Mouse (Mus musculus) ES-Bruce4 (cell line): ENCODE measurements around the gene Dpp6. TPM values are rescaled to one million over a fixed set of nuclear protein-coding genes. Genes with fewer than 3 reads are reported as not detected.
A peak's percentile ranks its signal among the peaks of the same experiment; 100 is the strongest.

Experiments
- H3K27ac ChIP-seq: 2 replicates; pipeline ENCODE4 v1.5.1; 2012; ENCODE audit warnings: low read length, inconsistent platforms; ENCODE audit not compliant: insufficient read depth
- H3K27me3 ChIP-seq: 2 replicates; pipeline ENCODE4 v1.6.1; 2012; ENCODE audit warnings: mild to moderate bottlenecking, low read length, inconsistent platforms; ENCODE audit not compliant: control insufficient read depth, poor library complexity, insufficient read depth, severe bottlenecking
- H3K36me3 ChIP-seq: 2 replicates; pipeline ENCODE4 v1.6.1; 2012; ENCODE audit warnings: inconsistent platforms, mild to moderate bottlenecking, low read length, moderate library complexity; ENCODE audit not compliant: control insufficient read depth, poor library complexity, insufficient read depth, severe bottlenecking
- H3K4me1 ChIP-seq: one replicate; pipeline ENCODE4 v1.8.1; 2011; ENCODE audit warnings: low read length; ENCODE audit not compliant: control insufficient read depth, insufficient read depth
- H3K4me3 ChIP-seq: 2 replicates; pipeline ENCODE4 v1.5.1; 2011; ENCODE audit warnings: low read depth, mild to moderate bottlenecking, low read length
- H3K9ac ChIP-seq: 2 replicates; pipeline ENCODE4 v1.6.1; 2012; ENCODE audit warnings: low read depth, mild to moderate bottlenecking, inconsistent platforms; ENCODE audit not compliant: poor library complexity, severe bottlenecking
- H3K9me3 ChIP-seq: replicated peaks from 2 replicates; pipeline ENCODE4 v1.6.1; 2012; ENCODE audit warnings: mild to moderate bottlenecking, low read length, inconsistent platforms; ENCODE audit not compliant: control insufficient read depth, poor library complexity, insufficient read depth, severe bottlenecking
- CTCF ChIP-seq: IDR thresholded peaks from one replicate; pipeline ENCODE4 v1.8.1; 2011; ENCODE audit warnings: low read depth, low read length
- EP300 ChIP-seq: IDR thresholded peaks from 2 replicates; pipeline ENCODE4 v1.6.1; 2011; ENCODE audit warnings: low read depth, low read length; ENCODE audit not compliant: insufficient read depth
- POLR2A ChIP-seq: IDR thresholded peaks from one replicate; pipeline ENCODE4 v1.8.1; 2011; ENCODE audit warnings: low read length; ENCODE audit not compliant: insufficient read depth
- polyA plus RNA-seq: library from polyadenylated mRNA; stranded (reverse); fragments of >200 nt; gene quantifications from 2 replicates; pipeline ENCODE4 v1.2.4, GENCODE M21; 2011; ENCODE audit warnings: low read depth; ENCODE audit not compliant: missing spikeins, insufficient read depth, insufficient read length

Gene Dpp6
- polyA plus RNA-seq, 1 experiment: 4.1 TPM

DNA sequence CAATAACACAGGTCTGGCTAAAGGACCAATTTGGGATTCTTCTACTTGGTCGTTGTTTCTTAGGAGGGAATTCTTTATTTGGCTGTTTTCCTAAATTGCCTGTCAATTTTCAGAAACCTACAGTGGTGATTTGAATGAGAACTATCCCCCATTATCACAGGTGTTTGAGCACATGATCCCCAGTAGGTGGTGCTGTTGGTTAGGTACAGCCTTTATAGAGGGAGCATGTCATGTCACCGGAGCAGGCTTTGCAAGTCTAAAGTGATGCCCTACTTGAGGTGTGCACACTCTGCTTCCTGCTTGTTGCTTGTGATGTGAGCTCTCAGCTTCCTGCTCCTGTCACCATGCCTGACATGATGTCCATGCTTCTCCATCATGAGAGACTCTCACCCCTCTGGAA, 870.3 kb downstream of the Dpp6 start:
- Histone ChIP-seq H3K27me3 (no peaks in the 10 kb centered on the region), H3K9ac (no peak overlapping the region), H3K4me3 (no peak overlapping the region), H3K36me3 (no peaks in the 10 kb centered on the region), H3K27ac (no peak overlapping the region), H3K9me3 (no peaks in the 10 kb centered on the region), H3K4me1 (no peaks in the 10 kb centered on the region)
- no peak for TF ChIP-seq CTCF
- TF ChIP-seq POLR2A: no peak
- no peak for TF ChIP-seq EP300

DNA sequence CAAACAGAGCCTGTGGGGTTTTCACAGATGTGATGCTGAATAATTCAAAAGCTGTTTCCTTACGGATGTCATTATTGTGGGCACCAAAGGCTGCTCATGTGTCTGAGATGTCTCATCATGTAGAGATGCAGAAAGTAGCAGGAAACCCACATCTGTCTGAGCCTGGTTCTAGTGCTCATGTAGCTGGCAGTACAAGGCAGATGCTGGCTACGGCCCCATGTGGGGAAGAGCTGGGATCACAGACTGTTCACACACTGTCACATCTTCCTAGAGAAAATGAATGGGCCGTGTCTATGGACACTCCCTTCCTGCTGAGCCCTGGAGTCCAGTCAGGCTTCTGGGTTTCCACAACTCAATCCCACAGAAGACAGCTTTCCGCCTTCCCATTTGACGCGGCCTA, 885.5 kb downstream of the Dpp6 start:
- H3K4me3 ChIP-seq: no peak overlapping the region
- TF ChIP-seq CTCF: no peak
- TF ChIP-seq EP300: no peak
- TF ChIP-seq POLR2A: no peak
- H3K27ac ChIP-seq: no peak overlapping the region
- H3K4me1 ChIP-seq: no peaks in the 10 kb centered on the region
- no peaks in the 10 kb centered on the region for H3K27me3 ChIP-seq
- H3K36me3 ChIP-seq: no peaks in the 10 kb centered on the region
- H3K9ac ChIP-seq: no peak overlapping the region
- H3K9me3 ChIP-seq: no peaks in the 10 kb centered on the region

- no peaks in the 10 kb centered on the region for H3K9me3 ChIP-seq
These were observed 888.0 kb downstream of the Dpp6 start for GRCm38 (mm10) chr5:27705020-27705419.

GRCm38 (mm10) chr5:27706551-27706950, 889.5 kb downstream of the Dpp6 start:
- no peaks in the 10 kb centered on the region for H3K36me3 ChIP-seq
- H3K27ac ChIP-seq: no peak overlapping the region
- no peak overlapping the region for H3K9ac ChIP-seq
- H3K9me3 ChIP-seq: no peaks in the 10 kb centered on the region
- H3K27me3 ChIP-seq: no peaks in the 10 kb centered on the region
- TF ChIP-seq EP300: no peak
- no peak for TF ChIP-seq CTCF
- TF ChIP-seq POLR2A: no peak
- no peaks in the 10 kb centered on the region for H3K4me1 ChIP-seq
- H3K4me3 ChIP-seq: no peak overlapping the region

More at GRCm38 (mm10) chr5:27705020-27705419, 888.0 kb downstream of the Dpp6 start:
- TF ChIP-seq CTCF (peak; percentile 11), EP300 (no peak)
- Histone ChIP-seq H3K9ac (no peak overlapping the region), H3K27ac (no peak overlapping the region), H3K27me3 (no peaks in the 10 kb centered on the region), H3K4me1 (no peaks in the 10 kb centered on the region), H3K4me3 (no peak overlapping the region), H3K36me3 (no peaks in the 10 kb centered on the region)

GRCm38 (mm10) chr5:27707283-27707682, 890.3 kb downstream of the Dpp6 start:
- TF ChIP-seq EP300 (no peak), POLR2A (no peak)
- Histone ChIP-seq H3K4me1 (no peaks in the 10 kb centered on the region), H3K36me3 (no peaks in the 10 kb centered on the region), H3K27me3 (no peaks in the 10 kb centered on the region), H3K9me3 (no peaks in the 10 kb centered on the region), H3K27ac (no peak overlapping the region), H3K4me3 (no peak overlapping the region), H3K9ac (no peak overlapping the region)

- Histone ChIP-seq H3K4me1 (no peaks in the 10 kb centered on the region), H3K9me3 (no peaks in the 10 kb centered on the region), H3K27ac (no peak overlapping the region), H3K27me3 (no peaks in the 10 kb centered on the region), H3K36me3 (no peaks in the 10 kb centered on the region), H3K9ac (no peak overlapping the region), H3K4me3 (no peak overlapping the region)
- no peak for TF ChIP-seq CTCF
- TF ChIP-seq POLR2A: no peak
- no peak for TF ChIP-seq EP300
These were observed 891.2 kb downstream of the Dpp6 start for GRCm38 (mm10) chr5:27708209-27708608.
